Mouse (Mus musculus): ENCODE results near the gene Olfr1029.

GRCm38 (mm10) chr2:85990004-85990403, 16.3 kb downstream of the Olfr1029 start, which contains the start of gene Olfr1031:
- TF ChIP-seq CTCF (IDR thresholded peaks at IDR 0.05) (no peak), EP300 (IDR thresholded peaks at IDR 0.05) (no peak)

Data from lung, postnatal 0 days (tissue).